Mouse (Mus musculus): ENCODE results near the gene Gm10142.
"Not testable (repeated sequence)": the region's sequence is repeated elsewhere in the genome, so short reads cannot be mapped to it uniquely, and the experiment has no call there.

Gm10142 gene

GRCm38 (mm10) chr10:77715507-77715906 lies at the start of gene Gm10142:
Gm10142 (plus strand) TSS chr10:77715807.
- no peak for DNase-seq

GRCm38 (mm10) chr10:77666342-77666741 lies 49.3 kb upstream of the Gm10142 start:
- DNase-seq = peak in 1 of 2 experiments; percentile 43

DNA sequence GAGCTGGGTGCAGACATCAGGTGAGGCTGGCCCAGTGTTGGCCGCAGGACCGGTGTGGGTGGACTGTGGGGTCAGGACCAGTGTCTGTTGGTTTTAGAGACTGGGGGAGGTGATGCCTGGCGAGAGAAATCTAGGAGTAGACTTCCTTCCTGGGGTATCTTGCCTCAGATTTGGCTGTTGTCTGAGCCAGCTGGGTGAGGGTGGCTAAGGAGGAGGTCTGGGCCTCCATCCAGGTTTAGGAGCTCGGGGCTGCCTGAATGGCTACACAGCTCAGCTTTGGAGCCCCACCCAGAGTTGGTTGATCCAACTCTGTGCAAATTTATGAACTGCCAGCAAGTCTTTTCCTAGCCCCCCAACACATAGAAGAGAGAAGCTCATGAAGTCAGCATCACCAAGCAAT lies 48.2 kb upstream of the Gm10142 start:
- no peak for DNase-seq

DNA sequence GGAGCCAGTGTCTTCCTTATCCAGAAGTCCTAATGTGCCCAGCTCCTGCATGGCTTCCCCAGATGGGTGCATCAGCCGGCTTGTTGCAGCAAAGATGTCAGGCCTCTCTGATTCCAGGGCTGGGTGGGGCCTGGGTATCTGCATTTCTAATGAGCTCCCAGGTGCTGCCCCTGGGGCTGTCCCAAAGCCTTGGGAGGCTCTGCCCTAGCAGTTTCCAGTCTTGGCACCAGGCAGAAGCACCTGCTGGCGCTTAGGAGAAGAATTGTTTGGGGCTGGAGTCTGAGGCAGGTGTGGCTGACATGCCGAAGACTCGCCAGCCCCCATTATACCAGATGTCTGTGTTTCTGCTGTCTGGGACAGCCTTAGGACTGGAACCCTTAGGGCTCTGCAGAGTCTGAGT lies 44.9 kb upstream of the Gm10142 start:
- no peak for DNase-seq

DNA sequence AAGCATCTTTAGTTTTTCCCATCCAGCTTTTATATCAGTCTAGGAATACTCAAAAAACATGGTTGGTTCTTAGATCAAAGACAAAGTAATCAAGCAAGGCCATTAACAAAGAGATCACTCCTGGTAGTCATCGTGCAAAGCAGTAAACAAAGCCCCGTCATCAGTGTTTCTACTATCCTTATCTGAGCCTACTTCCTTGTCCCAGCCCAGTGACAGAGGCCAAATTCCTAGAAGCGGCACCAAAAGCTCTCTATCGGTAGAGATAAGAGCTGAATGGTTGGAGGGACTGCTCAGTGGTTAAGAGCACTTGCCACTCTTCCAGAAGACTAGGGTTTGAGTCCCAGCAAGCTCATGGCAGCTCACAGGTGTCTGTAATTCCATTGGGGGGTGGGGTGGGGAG lies 44.1 kb upstream of the Gm10142 start:
- DNase-seq = no peak

DNA sequence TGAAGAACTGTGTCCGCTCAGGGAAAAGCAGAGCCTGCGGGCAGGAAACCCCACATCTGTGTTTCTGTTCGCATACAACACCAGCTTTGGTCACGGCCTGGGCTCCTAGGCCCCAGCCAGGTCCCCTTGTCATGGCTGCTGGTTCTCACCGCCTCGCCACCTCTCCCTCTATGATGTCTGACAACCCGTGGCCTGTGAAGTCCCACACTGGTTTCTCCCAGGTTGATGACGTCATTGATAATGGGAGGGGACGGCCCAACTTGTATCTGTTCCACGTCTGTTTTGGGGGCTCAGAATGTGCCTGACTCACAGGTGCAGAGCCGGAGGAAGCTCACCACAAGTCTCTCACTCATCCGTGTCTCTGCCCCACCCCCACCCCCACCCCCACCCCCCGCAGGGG lies 41.8 kb upstream of the Gm10142 start:
- peak; percentile 62 to 70 for DNase-seq

GRCm38 (mm10) chr10:77677562-77677961 lies 38.0 kb upstream of the Gm10142 start:
- DNase-seq = peak; percentile 42 to 43

GRCm38 (mm10) chr10:77682994-77683393 lies 32.6 kb upstream of the Gm10142 start:
- no peak for DNase-seq

DNA sequence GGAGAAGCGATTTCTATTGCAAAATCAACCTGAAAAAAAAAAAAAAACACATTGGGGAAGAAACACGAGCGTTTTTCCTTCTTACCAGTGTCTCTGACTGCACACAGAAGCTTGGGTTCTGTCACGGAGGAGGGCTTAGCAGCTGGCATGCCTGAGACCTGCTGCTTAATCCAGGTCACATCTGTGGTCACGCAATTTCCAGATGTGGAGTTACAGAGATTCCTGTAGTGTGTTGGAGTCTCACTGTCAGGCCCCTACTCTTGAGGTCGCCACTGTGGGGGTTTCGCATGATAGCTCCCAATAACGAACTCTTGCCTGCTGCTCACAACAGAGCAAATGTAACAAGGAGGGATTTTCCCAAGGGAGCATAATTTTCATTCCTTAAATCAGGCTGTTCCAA lies 31.4 kb upstream of the Gm10142 start:
- DNase-seq = no peak

GRCm38 (mm10) chr10:77685895-77686664 lies 29.5 kb upstream of the Gm10142 start, which contains the start of gene Tspear:
Tspear (plus strand) TSS chr10:77686569.
- DNase-seq = no peak

GRCm38 (mm10) chr10:77687021-77687420 lies 28.6 kb upstream of the Gm10142 start:
- DNase-seq = no peak

DNA sequence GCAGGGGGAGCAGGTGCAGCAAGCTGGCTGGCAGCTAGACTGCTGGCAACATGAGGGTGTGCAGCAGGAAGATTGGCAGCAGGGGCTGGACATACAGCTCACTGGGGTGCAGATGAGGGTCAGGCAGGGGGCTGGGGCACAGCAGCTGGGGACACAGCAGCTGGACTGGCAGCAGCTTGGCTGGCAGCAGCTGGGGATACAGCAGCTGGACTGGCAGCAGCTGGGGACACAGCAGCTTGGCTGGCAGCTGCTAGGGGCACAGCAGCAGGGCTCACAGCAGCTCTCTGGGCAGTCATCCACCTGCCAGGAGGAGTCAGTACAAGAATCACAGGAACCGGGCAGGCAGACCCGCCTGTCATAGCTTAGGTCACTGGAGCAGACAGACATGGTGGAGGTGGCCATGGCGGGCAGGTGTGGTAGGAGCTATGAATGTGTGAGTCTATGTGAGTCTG lies 25.2 kb upstream of the Gm10142 start, which contains the start of gene Gm19402:
Gene Gm19402, minus strand, starts transcription at position 402 of the 452 bp plus-strand sequence.
- not testable (repeated sequence) for DNase-seq

GRCm38 (mm10) chr10:77697133-77697532 lies 18.5 kb upstream of the Gm10142 start, which contains the start of gene Gm9508:
Gm9508 (minus strand) TSS chr10:77697233.
- DNase-seq = no peak

DNA sequence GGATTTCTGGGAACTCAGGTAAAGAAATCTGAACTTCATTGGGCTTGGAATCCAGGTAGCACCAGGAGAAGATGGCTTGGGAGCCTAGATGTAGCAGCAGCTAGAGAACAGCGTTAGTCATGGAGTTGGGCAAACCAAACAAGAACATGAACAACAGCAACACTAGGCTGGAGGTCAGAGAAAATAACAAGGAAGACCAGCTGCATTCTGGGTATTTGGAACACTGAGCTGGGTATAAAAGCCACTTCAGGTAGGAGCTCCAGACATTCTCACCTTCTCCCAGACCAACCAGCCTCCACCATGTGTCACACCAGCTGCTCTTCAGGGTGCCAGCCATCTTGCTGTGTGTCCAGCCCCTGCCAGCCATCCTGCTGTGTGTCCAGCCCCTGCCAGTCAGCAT lies 9.3 kb upstream of the Gm10142 start, which contains the start of gene Gm10272:
Gene Gm10272, plus strand, starts transcription at position 301 of the 400 bp plus-strand sequence.
- no peak for DNase-seq

DNA sequence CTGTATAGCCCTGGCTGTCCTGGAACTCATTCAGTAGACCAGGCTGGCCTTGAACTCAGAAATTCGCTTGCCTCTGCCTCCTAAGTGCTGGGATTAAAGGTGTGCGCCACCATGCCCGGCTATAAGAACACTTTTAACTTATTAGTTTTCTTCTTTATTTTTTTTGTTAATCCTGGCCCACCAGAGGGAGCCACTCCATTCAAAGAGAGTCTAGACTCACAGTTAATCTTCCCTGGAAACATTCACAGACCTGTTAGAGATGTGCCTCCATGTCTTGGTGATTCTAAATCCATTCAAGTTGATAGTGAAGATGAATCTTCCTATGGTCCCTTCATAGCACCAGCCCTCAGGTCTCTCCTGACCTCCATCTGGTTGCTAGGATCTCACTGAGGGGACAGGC lies 5.8 kb upstream of the Gm10142 start:
- no peak for DNase-seq

DNA sequence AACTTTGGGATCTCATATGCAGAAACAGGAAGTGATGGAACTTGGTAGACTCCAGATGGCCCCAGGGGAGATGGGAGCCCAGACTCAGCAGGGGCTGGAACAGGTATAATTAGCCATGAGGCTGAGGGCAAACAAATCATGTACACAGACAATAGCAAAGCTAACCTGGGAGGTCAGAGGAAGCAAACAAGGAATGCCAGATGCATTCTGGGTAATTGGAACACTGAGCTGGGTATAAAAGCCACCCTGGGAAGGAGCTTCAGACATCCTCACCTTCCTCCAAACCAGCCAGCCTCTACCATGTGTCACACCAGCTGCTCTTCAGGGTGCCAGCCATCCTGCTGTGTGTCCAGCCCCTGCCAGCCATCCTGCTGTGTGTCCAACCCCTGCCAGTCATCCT lies 4.5 kb upstream of the Gm10142 start, which contains the start of gene Gm10024:
Gene Gm10024, plus strand, starts transcription at position 301 of the 400 bp plus-strand sequence.
- not testable (repeated sequence) for DNase-seq

GRCm38 (mm10) chr10:77713734-77714133 lies 1.9 kb upstream of the Gm10142 start:
- DNase-seq = no peak

- DNase-seq = not testable (repeated sequence)
Measured at GRCm38 (mm10) chr10:77720299-77720698, 4.7 kb downstream of the Gm10142 start, which contains the start of gene Krtap12-1. Krtap12-1 (plus strand) TSS chr10:77720599.

GRCm38 (mm10) chr10:77724855-77725254 lies 9.2 kb downstream of the Gm10142 start:
- DNase-seq = no peak

GRCm38 (mm10) chr10:77726186-77726585 lies 10.6 kb downstream of the Gm10142 start, which contains the start of gene Gm10100:
Gm10100 (plus strand) TSS chr10:77726486.
- DNase-seq = no peak

DNA sequence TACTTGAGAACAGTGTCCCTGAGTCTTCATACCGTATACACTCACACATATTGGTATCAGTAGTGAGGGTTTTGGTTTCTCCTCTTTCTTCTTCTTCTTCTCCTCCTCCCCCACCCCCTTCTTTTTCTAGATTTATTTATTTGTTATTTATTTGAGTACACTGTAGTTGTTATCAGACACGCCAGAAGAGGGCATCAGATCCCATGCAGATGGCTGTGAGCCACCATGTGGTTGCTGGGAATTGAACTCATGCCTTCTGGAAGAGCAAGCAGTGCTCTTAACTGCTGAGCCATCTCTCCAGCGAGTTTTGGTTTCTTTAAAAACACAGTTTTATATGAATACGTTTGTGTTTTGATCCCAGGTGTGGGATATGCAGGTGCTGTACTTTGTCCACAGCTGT lies 12.7 kb downstream of the Gm10142 start:
- DNase-seq = no peak

- peak in 1 of 2 experiments; percentile 11 for DNase-seq
Measured at GRCm38 (mm10) chr10:77729241-77729640, 13.6 kb downstream of the Gm10142 start.

DNA sequence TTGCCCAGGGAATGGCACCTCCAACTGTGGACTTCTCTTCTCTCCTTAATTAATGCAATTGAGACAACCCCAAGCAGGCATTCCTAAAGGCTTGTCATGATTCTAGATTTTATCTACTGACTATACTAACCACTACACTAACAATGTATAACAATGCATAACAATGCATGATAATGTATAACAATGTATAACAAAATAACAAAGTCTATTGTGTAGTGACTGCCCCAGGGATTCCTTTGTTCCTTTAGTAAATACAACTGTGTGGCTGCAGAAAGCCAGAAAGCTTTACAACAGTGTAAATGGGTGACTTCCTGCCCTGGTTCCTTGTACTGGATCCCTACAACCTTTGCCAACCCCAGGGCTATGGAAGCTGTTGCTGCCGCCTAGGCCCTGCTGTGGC lies 20.3 kb downstream of the Gm10142 start:
- no peak for DNase-seq

- no peak for DNase-seq
Measured at GRCm38 (mm10) chr10:77738929-77739328, 23.3 kb downstream of the Gm10142 start.

Measured in thymus, postnatal 36 days (tissue).